Mouse (Mus musculus) C2C12 (cell line): ENCODE measurements at regions not wholly inside any gene's neighbourhood (a gene's known extent, or its start where the extent isn't known, plus 50 kb on each side); places are given as distances from the start of the nearest gene placed in this dataset.

Source experiments
- H3K27me3 ChIP-seq: one replicate; pipeline ENCODE4 v1.6.1; 2011; ENCODE audit not compliant: control insufficient read depth, insufficient read depth, insufficient read length
- H3K36me3 ChIP-seq: one replicate; pipeline ENCODE4 v1.6.1; 2011; ENCODE audit not compliant: control insufficient read depth, insufficient read depth
- H3K4me3 ChIP-seq: one replicate; pipeline ENCODE4 v1.5.1; 2011; ENCODE audit warnings: mild to moderate bottlenecking, control low read depth; ENCODE audit not compliant: poor library complexity, insufficient read depth, severe bottlenecking
- H3K79me2 ChIP-seq: one replicate; pipeline ENCODE4 v1.6.1; 2011; ENCODE audit not compliant: control insufficient read depth, insufficient read depth
- H3K79me3 ChIP-seq: one replicate; pipeline ENCODE4 v1.6.1; 2011; ENCODE audit warnings: low read depth, control low read depth
- H3ac ChIP-seq: one replicate; pipeline ENCODE3; 2011; ENCODE audit warnings: low read depth; ENCODE audit not compliant: control insufficient read depth, insufficient read length
- CEBPB ChIP-seq: IDR thresholded peaks from one replicate; pipeline ENCODE4 v1.6.1; 2011; ENCODE audit warnings: low read depth, mild to moderate bottlenecking, control low read depth, moderate library complexity
- CTCF ChIP-seq: IDR thresholded peaks from one replicate; pipeline ENCODE4 v1.5.1; 2011; ENCODE audit not compliant: control insufficient read depth, insufficient read depth, insufficient read length
- FOSL1 ChIP-seq: IDR thresholded peaks from one replicate; pipeline ENCODE4 v1.8.0; 2011; ENCODE audit warnings: mild to moderate bottlenecking, low read length; ENCODE audit not compliant: poor library complexity, insufficient read depth, severe bottlenecking
- MAX ChIP-seq: IDR thresholded peaks from one replicate; pipeline ENCODE4 v1.6.1; 2011; ENCODE audit warnings: mild to moderate bottlenecking, control low read depth
- MYOD1 ChIP-seq: IDR thresholded peaks from one replicate; pipeline ENCODE4 v1.6.1; 2011; ENCODE audit warnings: low read depth; ENCODE audit not compliant: control insufficient read depth, insufficient read length
- MYOG ChIP-seq: IDR thresholded peaks from one replicate; pipeline ENCODE4 v1.6.1; 2011; ENCODE audit not compliant: control insufficient read depth, insufficient read length; ENCODE audit errors: extremely low read depth
- USF1 ChIP-seq: IDR thresholded peaks from one replicate; pipeline ENCODE4 v1.6.1; 2011; ENCODE audit warnings: low read depth, mild to moderate bottlenecking, control low read depth, moderate library complexity

GRCm38 (mm10) chr13:71164012-71164411, 322.4 kb upstream of the Adamts16 start:
- no peak overlapping the region for H3K4me3 ChIP-seq
- no peaks in the 10 kb centered on the region for H3K79me3 ChIP-seq
- no peak for TF ChIP-seq USF1
- no peak for TF ChIP-seq MAX
- no peak for TF ChIP-seq FOSL1
- TF ChIP-seq MYOG, result no peak
- TF ChIP-seq CTCF, result no peak
- TF ChIP-seq MYOD1, result no peak
- TF ChIP-seq CEBPB, result no peak
- no peaks in the 10 kb centered on the region for H3K79me2 ChIP-seq
- H3K27me3 ChIP-seq, result no peaks in the 10 kb centered on the region
- no peaks in the 10 kb centered on the region for H3K36me3 ChIP-seq
- H3ac ChIP-seq, result no peak overlapping the region

- no peak for TF ChIP-seq USF1
- no peak for TF ChIP-seq CTCF
- TF ChIP-seq MAX, result no peak
- TF ChIP-seq MYOD1, result no peak
- no peak for TF ChIP-seq FOSL1
- no peak for TF ChIP-seq MYOG
- no peak for TF ChIP-seq CEBPB
- Histone ChIP-seq H3K79me2 (no peaks in the 10 kb centered on the region), H3K4me3 (no peak overlapping the region), H3K27me3 (no peaks in the 10 kb centered on the region), H3K79me3 (no peaks in the 10 kb centered on the region), H3K36me3 (no peaks in the 10 kb centered on the region), H3ac (no peak overlapping the region)
These were observed 321.3 kb upstream of the Adamts16 start for GRCm38 (mm10) chr13:71162952-71163351.

- no peaks in the 10 kb centered on the region for H3K27me3 ChIP-seq
- H3K4me3 ChIP-seq, result no peak overlapping the region
- no peaks in the 10 kb centered on the region for H3K79me3 ChIP-seq
- H3K79me2 ChIP-seq, result no peaks in the 10 kb centered on the region
- TF ChIP-seq USF1 (no peak), CTCF (no peak), FOSL1 (no peak), MAX (no peak), CEBPB (no peak), MYOD1 (no peak), MYOG (no peak)
- no peak overlapping the region for H3ac ChIP-seq
- no peaks in the 10 kb centered on the region for H3K36me3 ChIP-seq
These were observed 316.8 kb upstream of the Adamts16 start for GRCm38 (mm10) chr13:71158300-71158860.

- Histone ChIP-seq H3ac (no peak overlapping the region), H3K27me3 (no peaks in the 10 kb centered on the region), H3K36me3 (no peaks in the 10 kb centered on the region), H3K4me3 (no peak overlapping the region), H3K79me2 (no peaks in the 10 kb centered on the region), H3K79me3 (no peaks in the 10 kb centered on the region)
- TF ChIP-seq USF1 (no peak), MAX (no peak)
These were observed 316.2 kb upstream of the Adamts16 start for GRCm38 (mm10) chr13:71157656-71158299.

DNA sequence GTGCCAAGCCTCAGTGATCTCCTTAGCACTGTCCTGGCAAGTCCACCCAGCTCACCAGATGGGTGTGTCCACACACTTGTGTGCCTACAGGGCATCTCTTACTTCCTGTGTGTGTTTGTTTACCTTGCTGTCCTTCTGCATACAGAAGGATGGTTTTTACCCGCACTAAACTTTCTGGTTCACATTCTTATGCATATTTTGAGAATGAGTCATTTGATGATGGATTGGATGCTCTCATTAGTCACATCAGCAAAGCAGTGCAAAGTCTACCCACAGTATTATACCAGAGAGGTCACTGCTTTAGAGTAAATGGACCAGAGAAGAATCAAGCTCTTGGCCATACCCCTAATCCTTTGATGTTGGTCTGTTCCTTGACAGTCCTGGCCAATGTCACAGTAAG, 308.5 kb upstream of the Adamts16 start:
- no peak for TF ChIP-seq MYOD1
- TF ChIP-seq MAX, result no peak
- TF ChIP-seq USF1, result no peak

GRCm38 (mm10) chr13:71149303-71149696, 307.7 kb upstream of the Adamts16 start:
- TF ChIP-seq MAX (no peak), FOSL1 (no peak), CTCF (no peak), CEBPB (no peak), MYOG (no peak), MYOD1 (no peak), USF1 (no peak)
- no peak overlapping the region for H3ac ChIP-seq
- no peaks in the 10 kb centered on the region for H3K27me3 ChIP-seq
- no peaks in the 10 kb centered on the region for H3K36me3 ChIP-seq
- H3K79me2 ChIP-seq, result no peaks in the 10 kb centered on the region
- H3K4me3 ChIP-seq, result no peak overlapping the region
- H3K79me3 ChIP-seq, result no peaks in the 10 kb centered on the region

More for the DNA sequence above, 308.5 kb upstream of the Adamts16 start:
- no peaks in the 10 kb centered on the region for H3K79me3 ChIP-seq
- no peak overlapping the region for H3K4me3 ChIP-seq
- no peaks in the 10 kb centered on the region for H3K27me3 ChIP-seq
- H3ac ChIP-seq, result no peak overlapping the region
- H3K79me2 ChIP-seq, result no peaks in the 10 kb centered on the region
- no peaks in the 10 kb centered on the region for H3K36me3 ChIP-seq
